Mouse (Mus musculus): ENCODE measurements around the gene Fam160a1.

Gene Fam160a1

DNA sequence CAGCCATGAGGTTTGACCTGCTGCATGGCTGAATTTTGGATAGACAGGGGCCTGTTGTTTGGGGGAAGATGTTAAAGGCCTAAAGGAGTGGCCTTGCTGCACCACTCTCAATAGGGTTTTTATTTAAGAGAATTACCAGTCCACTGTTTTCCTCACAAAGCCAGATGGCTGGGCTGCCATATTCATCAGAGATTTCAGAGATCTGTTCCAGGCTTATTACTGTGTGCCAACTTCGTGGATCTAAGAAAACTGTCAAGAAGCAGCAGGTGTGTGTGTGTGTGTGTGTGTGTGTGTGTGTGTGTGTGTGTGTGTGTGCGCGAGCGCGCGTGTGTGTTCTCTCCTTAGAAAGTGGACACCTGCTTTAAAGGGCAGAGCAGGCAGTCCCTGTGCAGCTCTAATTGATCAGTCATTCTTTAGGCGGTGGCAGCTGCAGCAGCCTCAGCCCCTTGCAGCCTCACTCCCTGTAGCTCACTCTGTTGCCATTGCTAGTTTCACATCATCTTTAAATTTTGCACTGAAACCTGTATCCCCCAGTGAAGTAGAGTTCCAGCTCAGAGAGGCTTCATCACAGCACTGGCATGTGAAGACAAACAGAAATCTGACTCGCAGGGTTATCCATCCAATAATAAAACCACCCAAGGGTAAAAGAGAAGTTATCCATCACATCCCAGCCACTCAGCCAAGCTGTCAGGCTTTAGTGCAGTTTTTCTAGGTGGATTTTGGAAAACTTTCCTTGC, 182.5 kb downstream of the Fam160a1 start:
- DNase-seq (ENCODE audit: low read depth, low spot score) = no peak

DNA sequence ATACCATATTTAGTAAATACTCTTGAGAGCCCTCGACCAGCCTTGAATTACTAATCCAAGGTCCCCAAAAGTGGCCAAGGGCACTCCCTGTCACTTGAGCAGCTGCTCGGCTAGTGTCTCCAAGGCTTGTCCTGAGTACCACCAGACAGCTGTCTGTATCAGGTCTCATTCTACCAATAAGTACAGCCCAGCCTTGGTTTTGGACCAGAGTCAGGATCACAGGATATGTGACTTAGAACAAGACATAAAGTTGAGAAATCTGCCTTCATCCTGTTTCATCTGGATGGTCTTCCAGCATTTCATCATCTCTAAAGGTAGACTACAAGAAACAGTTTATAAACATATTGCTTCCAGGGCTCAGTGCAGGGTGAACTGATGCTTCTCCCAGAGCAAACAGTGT, 183.4 kb downstream of the Fam160a1 start:
- no peak for DNase-seq (ENCODE audit: low read depth, low spot score)

DNA sequence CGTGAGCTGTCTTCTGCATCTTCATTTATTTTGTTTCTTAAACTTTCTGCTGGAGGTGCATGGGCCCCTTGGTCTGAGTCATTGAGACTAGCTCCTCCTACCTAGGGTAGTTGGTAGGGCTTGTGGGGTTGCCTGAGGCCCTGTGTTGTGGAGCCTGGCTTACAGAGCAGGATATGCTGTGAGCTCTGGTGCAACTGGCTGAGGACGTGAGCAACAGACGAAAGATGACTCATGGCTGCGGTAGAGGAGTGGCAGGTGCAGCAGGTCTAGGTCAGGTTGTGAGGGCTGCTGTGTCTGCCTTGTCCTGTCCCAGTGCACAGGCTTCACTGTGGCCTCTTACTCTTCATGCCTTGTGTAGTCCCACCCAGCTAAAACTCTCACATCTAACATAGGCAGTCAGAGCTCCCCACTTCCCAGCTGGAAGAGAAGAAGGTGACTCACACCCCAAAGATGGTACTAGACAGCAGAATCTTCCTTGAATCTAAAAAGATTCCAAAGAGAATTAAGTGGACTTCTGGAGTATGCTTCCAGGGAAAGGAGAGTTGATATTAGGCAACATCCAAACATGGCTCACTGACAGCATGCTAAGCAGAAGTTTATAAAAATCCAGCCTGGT, 187.1 kb downstream of the Fam160a1 start:
- no peak for DNase-seq (ENCODE audit: low read depth, low spot score)

DNA sequence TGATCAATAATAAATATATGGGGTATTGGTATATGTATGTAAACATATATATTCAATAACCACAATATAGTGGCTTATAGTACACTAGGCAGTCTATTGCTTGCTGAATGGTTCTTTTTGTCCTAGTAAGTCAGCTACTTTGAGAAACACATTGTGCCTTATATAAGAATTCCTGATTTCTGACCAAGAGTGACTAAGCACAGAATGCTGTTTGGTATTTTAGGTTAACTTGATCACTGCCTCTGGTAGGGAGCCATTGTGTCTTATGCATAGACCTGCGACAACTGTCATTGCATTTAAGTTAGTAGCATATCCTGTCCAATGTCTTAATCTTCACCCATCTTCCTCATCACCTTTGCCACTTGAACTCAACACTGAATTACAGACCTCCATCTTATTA, 197.3 kb downstream of the Fam160a1 start:
- no peak for DNase-seq (ENCODE audit: low read depth, low spot score)

DNA sequence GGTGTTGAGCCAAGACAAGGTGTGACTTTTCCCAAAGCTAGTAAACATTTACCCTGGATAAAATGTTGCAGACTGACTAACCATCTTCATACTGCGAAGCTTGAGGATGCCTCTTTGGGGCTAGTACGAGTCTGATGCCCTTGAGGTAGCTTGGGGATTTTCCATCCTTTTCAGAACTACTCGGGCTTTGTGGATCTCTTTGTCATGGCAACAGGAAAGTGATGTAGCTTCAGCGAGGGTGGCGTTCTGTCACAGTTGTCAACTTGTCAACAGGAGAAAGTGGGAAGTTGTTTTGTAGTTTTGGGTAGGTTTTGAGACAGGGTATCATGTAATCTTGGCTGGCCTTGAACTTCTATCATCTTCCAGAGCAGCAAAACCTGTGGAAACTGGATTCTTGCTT, 197.7 kb downstream of the Fam160a1 start:
- DNase-seq (ENCODE audit: low read depth, low spot score) = no peak

DNA sequence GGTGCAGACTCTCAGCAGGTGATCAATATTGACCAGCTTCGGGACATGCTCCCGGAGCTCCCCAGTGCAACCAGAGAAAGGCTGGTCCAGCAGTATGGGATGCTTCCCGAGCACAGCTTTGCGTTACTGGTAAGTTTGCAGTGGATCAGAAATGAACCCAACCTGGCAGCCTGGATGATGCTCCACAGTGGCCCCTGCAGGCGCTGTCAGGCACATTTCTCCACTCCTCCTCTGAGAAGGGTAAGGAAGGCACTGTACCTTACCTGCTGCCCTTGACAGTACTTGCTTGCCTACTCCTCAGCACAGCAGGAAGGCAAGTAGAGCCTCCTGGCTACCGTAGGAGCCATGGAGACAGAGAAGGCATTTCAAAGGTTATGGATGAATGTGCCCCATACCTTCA, 198.2 kb downstream of the Fam160a1 start:
- DNase-seq (ENCODE audit: low read depth, low spot score) = peak; percentile 30

DNA sequence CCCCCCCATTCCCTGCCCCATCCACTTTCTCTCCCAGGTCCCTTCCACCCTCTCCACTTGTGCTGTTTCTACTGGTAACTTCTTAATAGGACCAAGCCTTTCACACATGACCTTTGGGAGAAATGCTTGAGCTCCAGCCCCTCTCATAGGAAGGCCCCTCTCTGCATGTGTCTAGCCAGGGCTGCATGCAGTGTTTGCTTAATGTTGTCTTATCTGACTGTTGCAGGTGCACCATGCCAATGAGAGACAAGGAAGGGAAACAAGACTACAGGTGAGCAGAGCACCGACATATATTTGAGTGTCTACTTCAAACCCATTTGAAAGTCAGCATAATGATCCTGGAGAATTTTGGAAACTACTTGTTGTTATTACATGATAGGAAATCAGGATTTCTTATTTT, 200.7 kb downstream of the Fam160a1 start:
- no peak for DNase-seq (ENCODE audit: low read depth, low spot score)
